Mouse (Mus musculus) kidney, embryonic 16.5 days (tissue): ENCODE measurements around the gene Olfr457. TPM values are rescaled to one million over a fixed set of nuclear protein-coding genes. Genes with fewer than 3 reads are reported as not detected.
"Not testable (repeated sequence)": the region's sequence is repeated elsewhere in the genome, so short reads cannot be mapped to it uniquely, and the experiment has no call there.

Source experiments
- ATAC-seq: fragments of 200-750 bp; cut with Nextera tagmentation; 2 replicates; pipeline ENCODE4 v1.8.0; 2017; ENCODE audit warnings: moderate TSS enrichment; ENCODE audit not compliant: low FRiP score, low TSS enrichment
- H3K27ac ChIP-seq: fragments of 300-500 bp; sonication (generic); 2 replicates; pipeline ENCODE4 v1.5.1; 2014; ENCODE audit warnings: low read length
- H3K27me3 ChIP-seq: fragments of 300-500 bp; sonication (generic); 2 replicates; pipeline ENCODE4 v1.6.1; 2014; ENCODE audit warnings: low read length, control low read depth, mixed read lengths; ENCODE audit not compliant: insufficient read depth
- H3K36me3 ChIP-seq: fragments of 300-500 bp; sonication (generic); 2 replicates; pipeline ENCODE4 v1.6.1; 2014; ENCODE audit warnings: low read length, control low read depth, mixed read lengths; ENCODE audit not compliant: insufficient read depth
- H3K4me1 ChIP-seq: fragments of 300-500 bp; sonication (generic); 2 replicates; pipeline ENCODE4 v1.6.1; 2014; ENCODE audit warnings: low read length, control low read depth, mixed read lengths; ENCODE audit not compliant: insufficient read depth
- H3K4me2 ChIP-seq: fragments of 300-500 bp; sonication (generic); replicated peaks from 2 replicates; pipeline ENCODE4 v1.6.1; 2014; ENCODE audit warnings: low read depth, low read length
- H3K4me3 ChIP-seq: fragments of 300-500 bp; sonication (generic); 2 replicates; pipeline ENCODE4 v1.5.1; 2014; ENCODE audit warnings: mild to moderate bottlenecking, low read length
- H3K9ac ChIP-seq: fragments of 300-500 bp; sonication (generic); replicated peaks from 2 replicates; pipeline ENCODE4 v1.6.1; 2014; ENCODE audit warnings: low read length
- H3K9me3 ChIP-seq: fragments of 300-500 bp; sonication (generic); 2 replicates; pipeline ENCODE4 v1.6.1; 2016; ENCODE audit warnings: low read length, control low read depth
- WGBS: fragments of 180-500 bp; shearing (Covaris S2); extraction: QIAGEN DNeasy Blood & Tissue Kit; methylation state at CpG from one replicate; pipeline ENCODE4 v1.1.7; 2014; 5-methylcytosine and 5-hydroxymethylcytosine counted together
- polyA plus RNA-seq: library from polyadenylated mRNA; unstranded; fragments of >200 nt; fragmentation: Nextera tagmentation; extraction: Ambion mirVana; gene quantifications from 2 replicates; pipeline ENCODE4 v1.2.1, GENCODE M21; 2015

The Olfr457 gene
- polyA plus RNA-seq = not detected in 2 replicates

GRCm38 (mm10) chr6:42476235-42476634 is at the start of gene Olfr457:
Gene Olfr457, minus strand, starts transcription at chr6:42476335.
- no peak for ATAC-seq

DNA sequence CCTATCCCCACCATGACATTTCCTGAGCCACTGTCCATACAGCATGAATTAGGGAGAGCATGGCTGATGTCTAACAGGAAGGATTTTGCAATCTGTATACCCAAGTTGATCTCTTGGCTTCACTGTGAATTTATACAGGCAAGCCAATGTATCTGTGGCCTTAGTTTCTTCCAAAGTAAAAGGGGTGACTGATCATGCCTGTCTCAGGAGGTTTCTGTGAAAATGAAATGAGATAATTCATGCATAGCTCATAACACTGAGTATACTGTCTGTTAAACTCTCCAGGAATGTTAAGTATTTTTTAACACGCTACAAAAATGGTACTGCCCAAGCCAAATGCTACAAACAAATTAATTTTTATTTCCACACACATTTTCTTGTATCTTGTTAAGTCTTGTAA is 37.3 kb upstream of the Olfr457 start:
- Histone ChIP-seq H3K4me2 (no peak overlapping the region), H3K27me3 (no peaks in the 10 kb centered on the region), H3K4me1 (no peaks in the 10 kb centered on the region), H3K4me3 (no peak overlapping the region), H3K27ac (no peak overlapping the region), H3K36me3 (no peaks in the 10 kb centered on the region), H3K9ac (no peak overlapping the region), H3K9me3 (no peaks in the 10 kb centered on the region)
- ATAC-seq = no peak
- 76% methylated on average over 1 of the region's 1 CpGs for WGBS

More at GRCm38 (mm10) chr6:42476235-42476634, at the start of gene Olfr457:
- no peaks in the 10 kb centered on the region for H3K4me1 ChIP-seq
- H3K9ac ChIP-seq = no peak within 1 kb of the TSS
- no peaks in the 10 kb centered on the region for H3K27me3 ChIP-seq
- no peak within 1 kb of the TSS for H3K4me2 ChIP-seq
- no peaks in the 10 kb centered on the region for H3K9me3 ChIP-seq
- no peak within 1 kb of the TSS for H3K4me3 ChIP-seq
- no peaks in the 10 kb centered on the region for H3K36me3 ChIP-seq
- 77% methylated on average over 1 of the region's 1 CpGs for WGBS
- H3K27ac ChIP-seq = no peak within 1 kb of the TSS

DNA sequence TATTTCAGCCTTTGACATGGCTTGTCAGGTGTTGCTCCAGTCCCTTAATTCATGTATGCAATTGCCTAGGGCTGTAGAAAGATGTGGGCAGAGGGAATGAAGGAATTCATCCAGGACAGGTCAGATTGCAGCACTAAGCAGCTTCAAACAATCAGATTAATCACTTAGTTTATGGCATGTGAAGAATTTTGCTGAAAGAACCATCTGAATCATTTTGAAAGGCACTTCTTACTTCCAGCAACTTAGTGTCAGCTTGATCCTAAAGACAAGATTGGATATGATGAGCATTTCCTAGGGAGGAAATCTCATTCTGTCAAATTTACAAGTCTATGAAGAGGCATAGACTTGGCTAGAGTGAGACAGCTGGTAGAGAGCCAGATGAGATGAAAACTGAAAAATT is 33.2 kb upstream of the Olfr457 start:
- Histone ChIP-seq H3K27ac (no peak overlapping the region), H3K36me3 (no peaks in the 10 kb centered on the region), H3K9ac (no peak overlapping the region), H3K27me3 (no peaks in the 10 kb centered on the region), H3K4me2 (no peak overlapping the region), H3K9me3 (no peaks in the 10 kb centered on the region), H3K4me3 (no peak overlapping the region), H3K4me1 (no peaks in the 10 kb centered on the region)
- no peak for ATAC-seq

- Histone ChIP-seq H3K36me3 (no peaks in the 10 kb centered on the region), H3K4me1 (no peaks in the 10 kb centered on the region), H3K9me3 (no peaks in the 10 kb centered on the region), H3K4me3 (no peak overlapping the region), H3K27ac (no peak overlapping the region), H3K4me2 (no peak overlapping the region), H3K27me3 (no peaks in the 10 kb centered on the region), H3K9ac (no peak overlapping the region)
- 58% methylated on average over 2 of the region's 2 CpGs for WGBS
- ATAC-seq = peak; percentile 75; the same call in 1 of the 2 replicates
These were observed 27.3 kb upstream of the Olfr457 start for GRCm38 (mm10) chr6:42503478-42503877.

DNA sequence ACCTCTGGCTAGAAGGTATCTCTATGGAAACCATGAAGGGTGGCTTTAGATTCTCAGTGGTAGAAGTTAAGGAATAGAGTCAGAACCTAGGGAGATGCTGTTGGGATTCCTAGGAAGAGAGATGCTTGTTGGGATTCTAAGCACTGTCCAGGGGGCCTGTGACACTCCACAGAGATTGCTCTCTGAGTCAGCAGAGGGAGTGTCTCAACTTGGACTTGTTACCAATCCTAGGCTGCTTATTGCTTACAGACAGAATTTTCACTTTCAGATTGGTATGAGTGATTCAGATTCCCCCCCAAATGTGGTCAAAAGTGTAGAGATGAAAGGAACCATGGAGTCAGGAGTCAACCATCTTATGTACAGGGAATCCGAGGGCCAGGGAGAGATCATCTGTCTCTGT is 13.6 kb upstream of the Olfr457 start:
- H3K27ac ChIP-seq = no peak overlapping the region
- no peaks in the 10 kb centered on the region for H3K9me3 ChIP-seq
- H3K4me1 ChIP-seq = no peaks in the 10 kb centered on the region
- no peak for ATAC-seq
- 69% methylated on average over 1 of the region's 1 CpGs for WGBS
- H3K36me3 ChIP-seq = no peaks in the 10 kb centered on the region
- no peak overlapping the region for H3K4me3 ChIP-seq
- H3K27me3 ChIP-seq = no peaks in the 10 kb centered on the region
- no peak overlapping the region for H3K4me2 ChIP-seq
- no peak overlapping the region for H3K9ac ChIP-seq

- Histone ChIP-seq H3K9ac (no peak within 1 kb of the TSS), H3K9me3 (no peaks in the 10 kb centered on the region), H3K27me3 (no peaks in the 10 kb centered on the region), H3K4me3 (no peak within 1 kb of the TSS), H3K27ac (no peak within 1 kb of the TSS), H3K36me3 (no peaks in the 10 kb centered on the region), H3K4me1 (no peaks in the 10 kb centered on the region), H3K4me2 (no peak within 1 kb of the TSS)
- no peak for ATAC-seq
- 81% methylated on average over 1 of the region's 1 CpGs for WGBS
These were observed 11.0 kb upstream of the Olfr457 start, which contains the start of gene Olfr456 for GRCm38 (mm10) chr6:42487114-42487513. Gene Olfr456, minus strand, starts transcription at chr6:42487214.

GRCm38 (mm10) chr6:42484633-42485032 is 8.5 kb upstream of the Olfr457 start:
- no peak overlapping the region for H3K4me2 ChIP-seq
- H3K9ac ChIP-seq = no peak overlapping the region
- ATAC-seq = no peak
- H3K36me3 ChIP-seq = no peaks in the 10 kb centered on the region
- H3K4me1 ChIP-seq = no peaks in the 10 kb centered on the region
- no peaks in the 10 kb centered on the region for H3K27me3 ChIP-seq
- no peak overlapping the region for H3K27ac ChIP-seq
- no peaks in the 10 kb centered on the region for H3K9me3 ChIP-seq
- no peak overlapping the region for H3K4me3 ChIP-seq

- not testable (repeated sequence) for H3K36me3 ChIP-seq, H3K4me2 ChIP-seq, H3K27ac ChIP-seq, H3K27me3 ChIP-seq, H3K9ac ChIP-seq, H3K9me3 ChIP-seq, H3K4me1 ChIP-seq, H3K4me3 ChIP-seq, ATAC-seq
- WGBS = 97% methylated on average over 4 of the region's 4 CpGs
These were observed 4.8 kb downstream of the Olfr457 start for GRCm38 (mm10) chr6:42471298-42471697.

DNA sequence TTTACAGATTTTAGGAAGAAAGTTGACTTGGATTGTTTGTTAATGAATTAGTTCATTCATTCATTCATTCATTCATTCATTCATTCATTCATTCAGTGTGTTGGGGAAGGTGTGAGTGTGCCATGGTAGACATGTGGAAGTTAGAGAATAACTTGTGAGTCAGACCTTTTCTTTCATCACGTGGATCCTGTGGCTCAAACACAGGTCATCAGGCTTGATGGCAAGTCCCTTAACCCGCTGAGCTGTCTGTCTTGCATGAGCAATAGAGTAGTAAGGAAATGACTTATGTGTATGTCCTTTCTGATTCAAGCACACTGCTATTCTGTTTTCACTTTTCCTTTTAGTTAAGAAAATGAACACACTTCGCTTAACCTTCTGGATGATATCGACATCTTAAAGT is 5.6 kb downstream of the Olfr457 start:
- no peaks in the 10 kb centered on the region for H3K27me3 ChIP-seq
- H3K9me3 ChIP-seq = no peaks in the 10 kb centered on the region
- no peak overlapping the region for H3K4me3 ChIP-seq
- no peaks in the 10 kb centered on the region for H3K36me3 ChIP-seq
- no peak overlapping the region for H3K27ac ChIP-seq
- ATAC-seq = no peak
- no peaks in the 10 kb centered on the region for H3K4me1 ChIP-seq
- H3K9ac ChIP-seq = no peak overlapping the region
- no peak overlapping the region for H3K4me2 ChIP-seq
- WGBS = 78% methylated on average over 4 of the region's 4 CpGs

GRCm38 (mm10) chr6:42465096-42465495 is 11.0 kb downstream of the Olfr457 start, which contains the start of gene Olfr458:
Gene Olfr458, minus strand, starts transcription at chr6:42465196.
- Histone ChIP-seq H3K27me3 (no peaks in the 10 kb centered on the region), H3K9ac (no peak within 1 kb of the TSS), H3K36me3 (no peaks in the 10 kb centered on the region), H3K4me3 (no peak within 1 kb of the TSS), H3K9me3 (no peaks in the 10 kb centered on the region), H3K27ac (no peak within 1 kb of the TSS), H3K4me2 (no peak within 1 kb of the TSS), H3K4me1 (no peaks in the 10 kb centered on the region)
- no peak for ATAC-seq
- WGBS = 83% methylated on average over 1 of the region's 1 CpGs
